Mouse (Mus musculus): ENCODE results near the gene Cyp2d11. TPM values are rescaled to one million over a fixed set of nuclear protein-coding genes. Genes with fewer than 3 reads are reported as not detected.
"Not testable (repeated sequence)": the region's sequence is repeated elsewhere in the genome, so short reads cannot be mapped to it uniquely, and the experiment has no call there.

Gene Cyp2d11
- not detected for total RNA-seq (2021)

GRCm38 (mm10) chr15:82393922-82394321 is at the start of gene Cyp2d11:
Cyp2d11 (minus strand) TSS chr15:82394022.
- intact Hi-C loops (cut with DNase I); DNase-seq: not testable (repeated sequence)

DNA sequence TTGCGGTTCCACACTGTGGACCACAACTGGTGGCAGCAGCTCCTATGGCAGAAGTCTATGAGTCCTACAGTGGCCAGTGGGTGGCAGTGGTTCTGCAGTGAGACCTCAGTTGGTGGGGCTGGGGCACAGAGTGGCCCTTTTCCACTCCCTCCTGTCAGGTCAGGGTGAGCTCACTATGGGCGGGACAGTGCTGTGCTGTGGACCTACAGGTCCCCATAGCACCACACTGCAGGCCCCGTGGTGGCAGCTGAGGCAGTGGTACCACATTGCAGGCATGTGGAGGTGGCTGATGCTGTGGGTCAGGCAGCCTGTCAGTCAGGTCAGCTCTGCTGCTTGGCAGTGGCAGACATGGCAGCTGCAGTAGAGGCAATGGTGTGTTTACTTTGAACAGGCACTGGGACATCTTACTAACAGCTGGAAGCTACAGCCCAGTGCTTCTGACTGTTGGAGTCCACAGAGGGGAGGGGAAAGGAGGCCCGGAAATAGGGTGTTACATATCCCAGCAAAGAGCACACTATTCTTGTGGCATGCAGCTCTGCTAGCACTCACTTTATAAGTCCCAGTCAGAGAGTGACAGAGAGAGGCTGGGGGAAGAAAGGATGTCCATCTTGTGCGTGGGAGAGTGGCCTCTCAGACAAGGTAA is 44.3 kb upstream of the Cyp2d11 start:
- intact Hi-C loops (cut with DNase I): no loop called here
- no peak for DNase-seq

DNA sequence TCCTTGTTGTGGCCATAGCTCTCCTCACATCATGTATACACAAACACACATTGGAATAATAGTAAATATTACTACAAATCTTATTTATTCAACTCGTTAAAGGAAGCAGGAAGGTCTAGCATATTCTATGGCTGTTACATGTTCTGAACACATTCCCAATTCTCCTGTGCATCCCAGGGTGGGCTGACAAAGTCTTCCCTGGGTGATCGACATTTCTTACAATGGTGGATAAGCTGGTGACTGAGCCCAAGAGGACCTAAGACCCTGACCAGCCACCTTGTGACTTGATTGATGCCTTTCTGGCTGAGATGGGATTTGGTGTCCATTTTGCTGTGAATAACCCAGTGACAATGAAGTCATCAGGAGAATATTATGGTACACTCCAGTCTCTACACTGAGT is 41.8 kb upstream of the Cyp2d11 start:
- no peak for DNase-seq
- intact Hi-C loops (cut with DNase I): no loop called here

DNA sequence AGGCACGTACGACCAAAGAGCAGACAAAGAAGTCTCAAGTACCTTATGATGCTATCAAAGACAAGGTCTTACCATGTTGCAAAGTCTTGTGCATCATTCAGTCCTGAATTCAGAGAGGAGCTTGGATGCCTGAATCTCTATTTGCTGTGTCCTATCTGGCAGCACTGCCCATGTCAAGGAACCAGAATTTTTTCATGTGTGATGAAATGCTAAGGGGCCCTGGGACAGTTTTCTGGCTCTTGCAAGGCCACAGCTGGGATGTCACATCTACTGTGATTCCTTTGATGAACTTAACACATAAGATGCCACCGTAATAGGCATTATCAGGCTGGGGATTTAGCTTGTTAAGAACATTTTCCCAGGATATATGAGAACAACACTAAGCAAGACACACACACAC is 41.2 kb upstream of the Cyp2d11 start:
- intact Hi-C loops (cut with DNase I): no loop called here
- DNase-seq: no peak

GRCm38 (mm10) chr15:82434541-82434940 is 40.7 kb upstream of the Cyp2d11 start:
- no peak for DNase-seq
- intact Hi-C loops (cut with DNase I): no loop called here

DNA sequence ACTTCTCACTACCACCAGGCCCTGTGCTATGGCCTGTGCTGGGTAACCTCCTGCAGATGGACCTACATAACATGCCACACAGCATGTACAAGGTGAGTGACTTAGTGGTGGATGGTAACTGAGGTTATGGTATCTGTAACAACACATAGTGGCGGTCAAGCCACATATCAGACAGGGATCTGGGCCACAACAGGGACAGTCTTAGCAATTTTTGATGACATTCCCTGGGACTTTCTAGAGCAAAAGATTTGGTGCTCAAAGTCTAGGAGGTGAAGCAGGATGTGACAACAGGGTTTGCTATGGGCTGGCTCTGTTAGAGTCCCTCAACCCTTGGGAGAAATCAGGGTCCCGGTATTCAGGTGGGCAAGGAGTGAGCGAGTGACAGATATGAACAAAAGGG is 39.8 kb upstream of the Cyp2d11 start:
- intact Hi-C loops (cut with DNase I): no loop called here
- no peak for DNase-seq

- intact Hi-C loops (cut with DNase I): no loop called here
- DNase-seq: no peak
Observed at GRCm38 (mm10) chr15:82433137-82433536, 39.3 kb upstream of the Cyp2d11 start, which contains the start of gene Cyp2d9. Cyp2d9 (plus strand) TSS chr15:82433437.

DNA sequence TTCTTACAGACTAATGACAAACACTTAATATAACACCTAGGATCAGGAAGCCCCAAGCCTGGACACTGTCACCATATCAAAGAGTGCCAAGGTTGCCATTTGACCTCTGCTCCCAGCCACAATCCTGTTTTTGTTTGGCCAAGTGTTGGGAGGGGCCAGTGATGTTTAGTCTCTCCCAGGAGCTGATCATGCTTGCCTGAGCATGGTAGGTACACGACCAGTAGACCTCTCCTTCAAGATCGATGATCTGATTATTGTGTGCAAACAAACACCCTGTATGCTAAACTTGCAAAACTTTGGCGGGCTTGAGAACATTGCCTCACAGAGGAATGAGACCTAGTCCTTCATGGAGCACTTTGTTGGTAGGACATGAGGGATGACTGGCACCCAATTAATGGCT is 29.6 kb upstream of the Cyp2d11 start:
- DNase-seq: no peak
- intact Hi-C loops (cut with DNase I): no loop called here

GRCm38 (mm10) chr15:82422935-82423334 is 29.1 kb upstream of the Cyp2d11 start:
- intact Hi-C loops (cut with DNase I): no loop called here
- DNase-seq: no peak

DNA sequence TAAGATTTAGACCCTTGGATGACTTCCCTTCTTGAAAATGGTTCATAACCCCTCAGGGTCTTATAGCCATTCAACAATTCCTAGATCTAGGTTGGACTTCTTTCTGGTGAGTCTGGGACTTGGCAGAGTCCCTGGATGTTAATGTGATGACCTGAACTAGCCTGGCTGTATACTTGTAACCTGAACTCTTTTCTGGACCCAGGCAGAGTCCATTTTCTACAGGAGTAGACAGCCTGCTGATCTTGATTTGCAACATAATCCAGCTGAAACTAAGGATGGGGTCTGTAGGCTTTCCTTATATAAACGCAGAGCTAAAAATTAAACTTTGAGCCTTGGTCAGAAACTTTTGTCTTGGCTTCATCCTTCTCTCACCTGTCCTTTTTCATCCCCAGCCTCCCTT is 24.8 kb upstream of the Cyp2d11 start:
- DNase-seq: no peak
- intact Hi-C loops (cut with DNase I): loop anchor here (5.0 kb wide), 1 partner anchor 151 kb away; no protein-coding TSS in a partner anchor

DNA sequence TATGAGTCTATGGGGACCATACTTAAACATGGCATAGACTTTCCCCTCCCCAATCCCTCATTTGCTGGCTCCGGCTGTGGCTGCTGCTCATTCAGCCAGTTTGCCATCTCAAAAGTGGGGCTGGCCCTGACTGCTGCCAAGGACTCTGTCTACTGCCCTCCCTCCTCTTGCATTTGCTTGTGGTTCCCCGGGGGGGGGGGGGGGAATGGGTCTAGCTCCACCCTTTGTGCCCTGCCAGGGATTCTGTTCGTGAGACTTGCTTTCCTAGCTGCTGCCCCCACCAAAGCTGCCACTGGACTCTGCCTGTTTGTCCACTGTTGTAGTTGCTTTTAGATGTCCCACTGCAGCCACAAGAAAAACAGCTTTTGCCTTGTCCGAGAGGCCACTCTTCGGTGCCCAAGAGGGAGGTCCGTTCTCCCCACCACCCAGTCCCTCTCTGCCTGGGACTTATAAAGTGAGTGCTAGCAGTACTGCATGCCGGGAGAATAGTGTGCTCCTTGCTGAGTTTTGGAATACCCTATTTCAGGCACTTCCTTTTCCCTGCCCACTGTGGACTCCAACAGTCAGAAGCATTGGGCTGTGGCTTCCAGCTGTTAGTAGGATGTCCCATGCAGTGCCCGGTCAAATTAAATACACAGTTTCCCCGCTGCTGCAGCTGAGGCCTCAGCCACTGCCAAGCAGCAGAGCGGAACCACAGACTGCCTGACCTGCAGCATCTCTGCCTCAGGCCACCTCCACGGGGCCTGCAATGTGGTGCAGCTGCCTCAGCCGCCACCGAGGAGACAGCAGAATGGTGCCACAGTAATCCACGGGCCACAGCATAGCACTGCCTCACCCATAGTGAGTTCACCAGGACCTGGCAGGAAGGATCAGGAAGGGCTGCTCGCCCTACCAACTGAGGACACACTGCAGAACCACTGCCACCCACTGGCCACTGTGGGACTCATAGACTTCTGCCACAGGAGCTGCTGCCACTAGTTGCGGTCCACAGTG is 23.3 kb upstream of the Cyp2d11 start:
- peak; percentile 86 for DNase-seq
- intact Hi-C loops (cut with DNase I): loop anchor here (5.0 kb wide), 1 partner anchor 150 kb away; no protein-coding TSS in a partner anchor

GRCm38 (mm10) chr15:82407536-82407935 is 13.7 kb upstream of the Cyp2d11 start:
- intact Hi-C loops (cut with DNase I): no loop called here
- no peak for DNase-seq

GRCm38 (mm10) chr15:82406981-82407380 is 13.2 kb upstream of the Cyp2d11 start, which contains the start of gene Cyp2d10:
Cyp2d10 (minus strand) TSS chr15:82407195.
- no peak for DNase-seq
- intact Hi-C loops (cut with DNase I): no loop called here

GRCm38 (mm10) chr15:82404163-82404562 is 10.3 kb upstream of the Cyp2d11 start:
- DNase-seq: no peak
- intact Hi-C loops (cut with DNase I): no loop called here

GRCm38 (mm10) chr15:82403606-82404005 is 9.8 kb upstream of the Cyp2d11 start:
- no peak for DNase-seq
- intact Hi-C loops (cut with DNase I): no loop called here

DNA sequence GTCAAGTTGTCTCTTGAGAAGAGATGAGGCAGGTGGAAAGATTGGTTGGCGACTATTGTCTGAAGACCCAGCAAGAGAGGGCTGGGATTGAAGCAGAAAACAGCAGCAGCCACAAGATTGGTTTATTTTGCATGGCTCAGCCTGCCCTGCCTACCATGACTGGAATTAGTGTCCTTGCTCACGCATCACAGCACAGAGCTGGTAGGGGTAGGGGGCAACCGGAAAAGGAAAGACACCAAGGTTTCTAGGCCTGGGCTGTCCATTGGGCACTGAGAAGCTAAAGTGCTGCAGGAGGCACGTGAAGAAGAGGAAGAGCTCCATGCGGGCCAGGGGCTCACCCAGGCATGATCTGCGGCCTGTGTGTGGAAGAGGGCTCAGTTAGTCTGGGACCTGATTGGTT is 8.9 kb upstream of the Cyp2d11 start:
- DNase-seq: no peak
- intact Hi-C loops (cut with DNase I): no loop called here

- intact Hi-C loops (cut with DNase I): no loop called here
- DNase-seq: no peak
Observed at GRCm38 (mm10) chr15:82402106-82402505, 8.3 kb upstream of the Cyp2d11 start.

- DNase-seq: no peak
- intact Hi-C loops (cut with DNase I): no loop called here
Observed at GRCm38 (mm10) chr15:82401516-82401915, 7.7 kb upstream of the Cyp2d11 start.

DNA sequence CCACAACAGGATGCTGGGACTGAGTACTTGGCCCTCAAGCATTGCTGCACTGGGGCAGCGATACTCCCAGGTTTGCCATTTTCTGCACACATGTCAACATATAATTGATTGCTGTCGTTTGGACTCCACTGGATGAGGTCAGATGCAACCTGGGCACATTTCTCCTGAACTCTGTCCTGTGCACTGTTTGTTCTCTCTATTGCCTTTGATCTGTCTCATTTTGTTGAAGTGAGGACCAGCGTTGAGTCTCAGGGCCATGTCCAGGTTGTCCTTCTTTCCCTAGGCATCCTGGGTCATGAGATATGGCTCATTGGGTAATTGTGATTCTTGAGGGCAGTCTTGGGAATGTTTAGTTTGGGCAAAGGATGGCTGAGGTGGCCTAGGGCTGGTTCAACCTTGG is 2.1 kb upstream of the Cyp2d11 start:
- DNase-seq; intact Hi-C loops (cut with DNase I): not testable (repeated sequence)

DNA sequence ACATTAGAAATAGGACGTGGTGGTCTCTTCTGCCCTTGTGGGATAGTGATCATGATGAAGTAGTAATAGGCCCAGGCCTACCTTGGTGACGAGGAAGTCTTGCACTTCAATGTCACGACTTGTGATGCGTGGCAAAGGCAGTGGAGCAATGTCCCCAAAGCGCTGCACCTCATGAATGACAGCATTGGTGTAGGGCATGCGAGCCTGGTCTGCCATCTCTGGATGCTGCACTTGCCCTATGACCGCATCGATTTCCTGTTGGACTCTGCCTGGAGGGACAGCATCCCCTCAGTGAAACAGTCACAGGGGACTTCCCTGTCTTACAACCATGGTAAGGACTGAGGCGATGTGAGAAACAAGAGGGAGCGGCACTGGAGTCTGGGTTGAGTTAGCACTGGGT is 3.9 kb downstream of the Cyp2d11 start:
- intact Hi-C loops (cut with DNase I); DNase-seq: not testable (repeated sequence)

DNA sequence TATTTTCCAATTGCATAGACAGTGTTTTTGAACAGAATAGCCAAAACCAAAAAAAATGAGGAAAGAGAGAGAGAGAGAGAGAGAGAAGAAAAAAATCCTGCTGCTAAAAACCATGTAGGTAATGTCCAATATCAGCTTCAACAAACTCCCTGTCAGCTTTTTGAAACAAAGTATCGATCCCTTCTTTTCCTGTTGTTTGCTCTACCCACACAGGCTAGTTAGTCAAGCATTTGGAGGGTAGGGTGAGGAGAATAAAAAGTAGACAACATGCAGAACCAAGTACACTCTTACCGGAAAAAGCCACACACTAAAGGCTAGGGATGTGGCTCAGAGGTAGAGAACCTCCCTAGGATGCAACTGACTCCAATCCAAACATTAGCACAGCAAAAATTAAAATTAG is 8.1 kb downstream of the Cyp2d11 start:
- no peak for DNase-seq
- intact Hi-C loops (cut with DNase I): no loop called here

DNA sequence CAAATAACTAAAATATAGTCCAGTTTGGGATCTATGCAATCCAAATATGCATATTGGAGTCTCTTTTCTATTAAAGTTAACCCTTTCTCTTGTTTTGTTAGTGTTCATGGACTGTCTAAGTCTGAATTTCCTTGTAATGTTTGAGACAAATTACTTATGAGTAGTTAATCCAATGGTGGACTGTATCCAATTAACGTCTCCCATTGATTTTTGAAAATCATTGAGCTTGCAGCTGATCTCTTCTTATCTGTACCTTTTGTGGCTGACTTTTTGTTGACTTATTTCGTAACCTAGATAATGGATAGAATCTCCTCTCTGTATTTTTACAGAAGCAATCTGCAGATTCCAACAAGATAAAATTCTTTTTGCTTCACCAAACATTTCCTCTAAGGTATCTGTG is 11.4 kb downstream of the Cyp2d11 start:
- no peak for DNase-seq
- intact Hi-C loops (cut with DNase I): no loop called here
